Mouse (Mus musculus) c-Kit-positive CD71-negative TER-119-negative erythroid progenitor cells, embryonic 14.5 days (primary cell): Measurements from ENCODE around the gene Smarca4.
"Not testable (repeated sequence)": the region's sequence is repeated elsewhere in the genome, so short reads cannot be mapped to it uniquely, and the experiment has no call there.

ENCODE experiments used
- DNase-seq: peaks from one replicate; pipeline ENCODE4 v3.0.0-alpha.2; 2013; ENCODE audit warnings: low read depth

Smarca4 gene

DNA sequence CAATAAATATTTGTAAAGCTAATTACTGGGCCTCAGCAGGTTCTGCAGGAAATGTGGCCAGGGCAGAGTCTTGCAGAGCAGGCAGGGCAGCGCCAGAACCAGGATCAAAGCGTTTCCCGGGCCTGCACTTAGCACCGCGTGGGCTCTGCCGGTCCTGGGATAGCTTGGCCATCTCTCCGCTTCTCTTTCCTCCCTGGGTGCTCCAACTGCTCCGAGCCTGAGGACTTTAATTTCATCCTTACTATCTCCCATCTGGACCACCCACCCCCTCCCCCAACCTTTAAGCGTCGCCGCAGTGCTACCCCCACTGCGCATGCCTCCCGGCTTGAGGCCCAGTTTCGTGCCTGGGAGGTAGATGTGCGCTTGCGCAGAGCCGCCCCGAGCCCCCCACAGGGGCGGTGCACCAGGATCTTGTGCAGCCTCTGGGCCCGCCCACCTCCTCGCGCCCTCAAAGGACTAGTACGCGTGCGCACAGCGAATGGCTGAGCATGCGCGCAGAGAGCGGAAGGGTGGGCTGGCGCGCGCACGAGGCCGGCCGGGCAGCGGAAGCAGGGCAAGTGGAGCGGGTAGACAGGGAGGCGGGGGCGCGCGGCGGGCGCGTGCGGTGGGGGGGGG, at the start of gene Smarca4:
Gene Smarca4, plus strand, starts transcription at position 553 of the 615 bp plus-strand sequence.
- peak; percentile 100 for DNase-seq

DNA sequence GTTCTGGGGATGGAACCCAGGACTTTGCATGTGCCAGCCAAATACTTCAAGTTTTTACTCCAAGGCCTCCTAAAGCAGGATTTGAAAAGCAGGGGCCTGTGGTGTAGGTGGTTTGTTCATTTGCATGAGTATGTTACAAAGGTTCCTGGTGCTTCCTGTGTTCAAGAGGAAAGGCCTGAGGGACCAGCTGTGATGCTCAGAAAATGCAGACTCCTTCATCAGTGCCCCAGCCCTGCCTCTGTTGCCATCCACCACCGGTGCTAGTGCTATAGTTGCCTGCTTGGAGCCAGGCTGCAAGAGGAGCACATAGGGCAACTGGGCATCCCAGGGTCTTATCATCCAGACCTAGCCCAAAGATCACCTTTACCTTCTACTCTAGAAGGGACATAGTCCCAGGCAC, 49.4 kb upstream of the Smarca4 start:
- DNase-seq = no peak

DNA sequence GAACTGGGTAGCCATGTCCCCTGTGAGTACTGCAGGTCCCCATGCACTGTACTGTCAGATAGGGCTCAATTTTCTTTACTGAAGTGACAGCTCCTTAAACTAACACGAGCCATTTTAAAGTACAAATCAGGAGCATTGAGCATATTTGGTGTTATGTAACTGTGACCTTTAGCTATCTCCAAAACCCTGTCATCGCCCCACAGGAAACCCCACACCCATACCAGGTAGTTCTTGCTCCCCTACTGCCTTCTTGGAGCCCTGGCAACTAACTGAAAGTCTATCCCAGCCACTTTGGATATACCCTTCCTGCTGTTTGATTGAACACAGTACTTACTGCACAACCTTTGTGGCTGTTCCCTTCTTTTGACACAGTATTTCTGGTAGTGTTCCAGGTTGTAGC, 48.9 kb upstream of the Smarca4 start:
- DNase-seq = no peak

DNA sequence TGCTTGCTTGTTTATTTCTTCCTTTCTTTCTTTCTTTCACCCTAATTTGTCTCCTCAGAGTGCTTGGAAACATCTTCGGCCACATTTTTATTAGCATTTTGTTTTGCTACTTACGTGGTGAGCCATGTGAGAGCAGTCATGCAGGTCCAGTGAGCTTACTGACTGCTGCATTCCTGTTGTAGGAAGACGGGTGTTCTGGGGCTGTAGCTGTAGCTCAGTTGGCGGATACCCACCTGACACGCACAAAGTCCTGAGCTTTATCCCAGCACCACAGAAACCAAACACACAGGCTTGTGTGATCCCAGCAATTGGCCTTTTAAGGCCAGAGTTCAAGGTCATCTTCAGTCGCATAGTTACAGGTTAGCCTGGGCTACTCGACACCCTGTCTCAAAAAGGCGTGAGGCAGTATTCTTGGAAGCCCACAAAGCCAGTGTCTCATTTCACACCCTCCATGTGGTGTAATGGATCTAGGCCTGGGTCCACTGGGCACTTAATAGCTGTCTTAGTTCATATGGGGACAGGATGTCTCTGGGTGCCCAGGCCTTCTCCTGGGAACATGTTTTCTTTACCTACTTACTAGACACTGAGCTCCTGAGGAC, 47.2 kb upstream of the Smarca4 start:
- no peak for DNase-seq

DNA sequence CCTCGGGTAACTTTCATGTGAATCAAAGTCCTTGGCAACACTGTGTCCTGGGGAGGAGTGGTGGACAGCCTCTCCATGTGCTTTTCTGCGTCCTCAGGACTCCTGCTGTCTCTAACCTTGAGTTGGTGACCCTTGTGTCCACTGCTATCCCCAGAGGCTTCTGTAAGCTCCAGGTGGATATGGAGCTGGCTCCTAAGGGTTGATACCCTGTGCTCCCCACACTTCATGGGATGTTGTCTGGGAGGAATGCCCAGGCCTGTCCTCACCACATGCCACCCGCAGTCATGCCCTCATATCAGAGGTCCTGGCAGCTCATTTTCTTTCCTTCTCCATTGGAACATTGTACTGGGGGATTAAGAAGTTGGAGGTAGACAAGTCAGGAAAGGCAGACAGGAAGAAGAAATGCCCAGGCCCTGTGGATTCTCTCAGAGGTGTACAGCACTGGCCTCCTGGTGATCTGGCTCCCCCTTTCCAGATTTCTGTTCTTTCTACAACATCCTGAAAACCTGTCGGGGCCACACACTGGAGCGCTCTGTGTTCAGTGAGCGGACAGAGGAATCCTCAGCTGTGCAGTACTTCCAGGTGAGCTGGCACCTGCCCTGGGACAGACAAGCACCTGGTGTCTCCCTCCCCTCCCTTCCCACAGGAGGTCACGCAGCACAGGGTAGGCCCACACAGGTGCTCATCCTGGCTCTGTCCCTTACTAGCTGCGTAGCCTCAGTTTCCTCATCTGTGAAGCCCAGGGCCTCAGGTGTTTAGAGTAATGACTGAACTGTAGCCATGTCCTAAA, 41.8 kb upstream of the Smarca4 start:
- no peak for DNase-seq

DNA sequence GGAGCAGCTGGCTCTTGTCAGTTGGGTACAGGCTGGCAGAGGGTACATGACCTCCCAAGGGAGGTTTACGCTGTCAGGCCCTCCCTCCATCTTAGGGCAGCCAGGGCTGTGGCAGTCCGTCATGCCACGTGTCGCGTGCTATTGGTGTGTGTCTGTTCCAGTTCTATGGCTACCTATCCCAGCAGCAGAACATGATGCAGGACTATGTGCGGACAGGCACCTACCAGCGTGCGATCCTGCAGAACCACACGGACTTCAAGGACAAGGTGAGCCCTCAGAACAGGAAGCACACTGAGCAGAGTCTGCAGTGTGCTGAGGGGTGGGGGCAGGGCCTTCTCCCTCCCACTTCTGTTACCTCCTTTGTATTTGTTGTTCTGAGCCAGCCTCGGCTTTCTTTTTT, 40.7 kb upstream of the Smarca4 start:
- DNase-seq = no peak

DNA sequence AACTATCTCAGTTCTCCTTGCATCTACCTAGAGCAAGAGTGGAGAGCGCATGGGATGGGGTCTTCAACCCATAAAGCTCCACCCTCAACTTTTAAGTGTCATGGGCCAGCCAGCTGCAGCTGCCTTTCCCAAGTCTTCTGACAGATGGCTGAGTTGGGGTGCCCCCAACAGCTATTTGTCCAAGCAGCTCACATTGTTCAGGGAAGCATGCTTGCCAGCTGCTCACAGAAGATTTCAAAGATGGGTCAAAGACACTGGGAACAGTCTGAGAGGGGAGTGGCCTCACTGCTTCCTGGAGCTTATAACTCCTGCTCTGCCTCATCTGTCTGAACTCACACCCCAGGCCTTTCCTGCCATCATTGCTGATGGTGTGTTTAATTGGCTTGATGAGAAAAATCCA, 39.7 kb upstream of the Smarca4 start:
- no peak for DNase-seq

DNA sequence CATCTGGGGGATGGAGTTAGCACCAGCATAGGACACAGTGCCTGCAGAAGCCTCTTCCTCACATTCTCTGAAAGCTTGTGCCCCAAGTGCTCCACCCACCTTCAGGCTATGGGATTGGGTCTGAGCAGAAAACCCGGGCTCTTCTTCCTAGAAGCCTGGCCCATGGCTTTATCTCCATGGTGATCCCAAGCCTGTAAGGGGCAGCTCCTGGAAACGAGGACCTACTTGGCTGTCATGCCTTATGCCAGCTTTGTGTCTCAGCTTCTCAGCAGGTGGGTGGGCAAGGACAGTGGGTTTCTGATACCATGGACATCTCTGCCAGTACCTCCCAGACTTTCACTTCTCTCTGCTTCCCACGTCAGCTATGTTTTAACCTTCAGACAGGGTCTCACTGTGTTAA, 37.7 kb upstream of the Smarca4 start:
- no peak for DNase-seq

DNA sequence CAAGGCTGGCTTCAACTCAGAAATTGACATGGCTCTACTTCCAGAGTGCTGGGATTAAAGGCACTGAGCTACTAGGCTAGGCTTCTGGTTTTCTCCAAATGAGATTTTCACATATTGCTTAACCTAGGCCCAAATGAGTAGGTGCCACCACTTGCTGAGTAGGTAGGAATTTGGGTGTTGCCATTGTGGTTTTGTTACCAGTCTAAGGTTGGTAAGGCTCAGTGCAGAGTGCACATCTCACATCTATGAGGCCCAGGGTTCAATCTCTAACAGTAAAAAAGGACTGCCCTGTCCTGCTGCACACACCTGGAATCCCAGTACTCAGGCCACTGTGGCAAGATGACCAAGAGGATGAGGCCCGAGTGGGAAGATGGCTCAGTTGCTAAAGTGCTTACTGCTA, 30.6 kb upstream of the Smarca4 start:
- no peak for DNase-seq

DNA sequence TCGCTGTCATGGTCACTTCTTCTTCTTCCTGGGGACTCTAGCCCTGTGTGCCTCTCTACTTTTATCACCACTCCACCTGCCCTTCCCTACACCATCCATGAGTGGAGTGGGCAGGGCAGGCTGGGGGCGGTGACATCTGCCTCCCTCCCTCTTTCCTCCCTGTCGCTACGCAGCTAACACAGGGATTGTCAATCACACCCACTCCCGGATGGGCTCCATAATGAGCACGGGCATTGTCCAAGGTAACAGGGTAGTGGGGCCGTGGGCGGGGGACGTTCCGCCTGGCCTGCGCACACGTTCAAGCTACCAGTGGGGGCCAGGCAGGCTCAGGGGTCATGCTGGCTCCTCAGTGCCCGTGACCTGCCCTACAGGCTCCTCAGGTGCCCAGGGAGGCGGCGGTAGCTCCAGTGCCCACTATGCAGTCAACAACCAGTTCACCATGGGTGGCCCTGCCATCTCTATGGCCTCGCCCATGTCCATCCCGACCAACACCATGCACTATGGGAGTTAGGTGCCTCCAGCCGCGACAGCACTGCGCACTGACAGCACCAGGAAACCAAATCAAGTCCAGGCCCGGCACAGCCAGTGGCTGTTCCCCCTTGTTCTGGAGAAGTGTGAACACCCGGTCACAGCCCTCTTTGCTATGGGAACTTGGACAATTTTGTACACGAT, 28.2 kb upstream of the Smarca4 start:
- no peak for DNase-seq

DNA sequence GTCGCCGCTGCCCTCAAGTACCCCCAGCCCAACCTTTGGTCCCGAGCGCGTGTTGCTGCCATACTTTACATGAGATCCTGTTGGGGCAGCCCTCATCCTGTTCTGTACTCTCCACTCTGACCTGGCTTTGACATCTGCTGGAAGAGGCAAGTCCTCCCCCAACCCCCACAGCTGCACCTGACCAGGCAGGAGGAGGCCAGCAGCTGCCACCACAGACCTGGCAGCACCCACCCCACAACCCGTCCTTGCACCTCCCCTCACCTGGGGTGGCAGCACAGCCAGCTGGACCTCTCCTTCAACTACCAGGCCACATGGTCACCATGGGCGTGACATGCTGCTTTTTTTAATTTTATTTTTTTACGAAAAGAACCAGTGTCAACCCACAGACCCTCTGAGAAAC, 27.6 kb upstream of the Smarca4 start:
- DNase-seq = no peak

DNA sequence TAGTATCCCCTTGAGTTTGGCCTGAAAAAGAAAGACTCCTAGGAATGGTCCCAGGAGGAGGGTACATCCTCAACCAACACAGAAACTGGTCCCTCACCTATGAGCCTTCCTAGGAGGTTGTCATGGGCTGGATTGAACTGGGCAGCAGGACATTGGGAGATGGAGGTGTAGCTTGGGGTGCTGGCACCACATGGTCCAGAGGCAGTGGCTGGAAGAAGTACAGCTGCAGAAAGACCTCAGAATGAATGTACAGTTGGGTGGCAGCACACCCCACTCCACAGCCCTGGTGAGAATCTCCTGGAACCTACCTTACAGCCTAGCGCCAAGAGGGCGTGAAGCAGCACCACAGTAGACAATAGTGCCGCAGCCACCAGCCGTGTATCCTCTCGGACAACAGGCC, 26.4 kb upstream of the Smarca4 start:
- no peak for DNase-seq

DNA sequence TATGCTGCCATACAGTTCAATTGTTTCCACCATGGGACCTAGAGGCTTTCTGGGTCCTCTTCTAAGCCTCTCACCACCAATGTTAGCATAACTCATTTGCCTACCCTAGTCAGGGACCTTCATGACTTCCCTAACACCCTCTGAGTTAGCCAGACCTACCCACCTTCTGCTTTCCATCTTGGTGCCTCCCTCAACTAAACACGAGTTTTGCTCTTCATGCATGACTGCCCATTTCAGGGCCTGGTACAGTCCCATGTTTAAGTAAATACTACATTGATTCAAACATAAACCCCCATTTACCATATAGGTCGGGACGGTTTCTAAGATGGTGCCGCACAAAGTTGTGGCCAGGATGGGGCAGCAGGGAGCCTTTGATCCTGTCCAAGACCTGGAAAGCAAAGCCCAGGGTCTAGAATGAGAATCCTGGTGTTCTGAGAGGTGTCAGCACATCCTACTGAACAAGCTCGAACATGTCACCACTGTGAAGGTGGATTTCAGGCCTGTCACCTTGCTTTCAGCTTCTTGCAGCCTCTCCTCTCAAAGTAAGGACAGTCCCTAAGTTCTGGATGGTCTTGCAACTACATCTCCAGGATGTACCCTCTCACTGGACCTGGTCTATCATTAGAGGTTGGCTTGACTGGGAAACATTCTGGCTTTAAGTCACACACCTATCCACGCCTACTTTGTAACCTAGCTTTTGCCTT, 24.7 kb upstream of the Smarca4 start:
- no peak for DNase-seq

DNA sequence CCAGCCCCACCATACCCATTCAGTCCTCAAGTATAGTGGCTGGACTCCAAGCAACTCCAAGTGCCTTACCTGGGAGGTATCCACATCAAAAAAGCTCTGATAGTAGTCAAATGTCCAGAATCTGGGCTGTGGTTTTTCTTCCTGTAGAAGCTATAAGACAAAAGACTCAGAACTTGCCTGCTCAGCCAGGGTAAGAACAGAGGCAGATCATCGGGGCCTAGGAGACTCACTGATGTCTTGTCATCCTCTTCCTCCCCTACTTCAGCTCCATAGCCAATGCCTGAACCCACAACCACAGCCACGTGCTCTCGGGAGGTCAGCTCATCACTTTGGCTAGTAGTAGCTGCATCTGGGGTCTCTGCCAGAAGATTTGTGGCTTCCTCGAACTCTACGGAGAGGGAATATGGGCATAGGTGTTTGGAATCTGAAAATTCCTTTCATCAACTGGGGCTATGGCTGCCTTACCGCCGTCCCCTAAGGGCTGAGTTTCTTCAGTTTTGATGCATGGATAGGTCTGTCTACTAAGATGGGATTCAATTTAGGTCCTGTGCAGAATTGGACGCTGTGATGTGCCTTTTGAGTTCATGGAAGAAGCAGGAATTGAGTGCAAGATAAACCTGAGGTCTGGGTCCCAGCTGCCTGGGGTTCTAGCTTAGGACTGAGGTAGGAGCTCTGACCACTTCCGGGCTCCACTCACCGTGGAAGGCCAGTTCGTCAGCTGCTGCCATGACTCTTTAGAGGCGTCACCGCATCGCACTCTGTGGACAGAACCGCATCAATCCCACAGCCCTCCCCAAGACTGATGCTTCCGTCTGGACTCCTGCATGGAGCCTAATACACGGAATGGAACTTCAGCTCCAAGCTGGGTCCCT, 23.9 kb upstream of the Smarca4 start:
- DNase-seq = no peak

DNA sequence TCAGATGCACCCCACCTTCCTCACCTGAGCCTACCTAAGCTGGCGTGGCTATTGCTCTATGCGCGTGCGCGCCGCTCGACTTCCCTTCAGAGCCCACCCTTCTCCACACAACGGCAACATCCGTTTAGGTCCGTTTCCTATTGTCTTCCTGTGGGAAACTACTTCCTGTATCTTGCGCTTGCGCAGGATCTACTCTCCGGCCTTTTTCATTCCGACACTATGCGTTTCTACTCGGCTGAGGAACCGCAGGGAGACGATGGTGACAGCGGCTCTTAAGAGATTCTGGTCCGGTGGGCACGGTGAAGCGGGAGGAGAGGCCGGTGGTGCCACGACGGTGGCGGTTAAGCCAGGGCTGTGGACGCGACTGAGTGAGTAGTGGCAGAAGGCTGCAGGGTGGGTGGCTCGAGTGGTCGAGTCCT, 23.3 kb upstream of the Smarca4 start, which contains the start of the genes Timm29 and Yipf2:
Gene Timm29, plus strand, starts transcription at position 20 of the 419 bp plus-strand sequence.
Gene Yipf2, minus strand, starts transcription at position 126 of the 419 bp plus-strand sequence.
- peak; percentile 99 for DNase-seq

DNA sequence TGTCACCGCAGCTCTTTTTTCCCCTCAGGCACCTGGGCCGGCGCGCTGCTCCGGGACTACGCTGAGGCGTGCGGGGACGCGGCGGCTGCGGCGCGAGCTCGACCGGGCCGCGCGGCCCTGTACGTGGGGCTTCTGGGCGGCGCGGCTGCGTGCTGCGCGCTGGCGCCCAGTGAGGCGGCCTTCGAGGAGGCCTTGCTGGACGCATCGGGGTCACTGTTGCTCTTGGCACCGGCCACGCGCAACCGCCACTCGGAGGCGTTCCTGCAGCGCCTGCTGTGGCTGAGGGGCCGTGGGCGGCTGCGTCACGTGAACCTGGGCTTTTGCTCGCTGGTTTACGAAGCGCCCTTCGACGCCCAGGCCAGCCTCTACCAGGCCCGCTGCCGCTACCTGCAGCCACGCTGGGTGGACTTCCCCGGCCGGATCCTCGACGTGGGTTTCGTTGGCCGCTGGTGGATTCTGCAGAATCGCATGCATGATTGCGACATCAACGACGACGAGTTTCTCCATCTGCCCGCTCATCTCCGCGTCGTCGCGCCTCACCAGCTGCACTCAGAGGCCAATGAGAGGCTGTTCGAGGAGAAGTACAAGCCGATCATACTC, 22.7 kb upstream of the Smarca4 start:
- peak; percentile 25 for DNase-seq

DNA sequence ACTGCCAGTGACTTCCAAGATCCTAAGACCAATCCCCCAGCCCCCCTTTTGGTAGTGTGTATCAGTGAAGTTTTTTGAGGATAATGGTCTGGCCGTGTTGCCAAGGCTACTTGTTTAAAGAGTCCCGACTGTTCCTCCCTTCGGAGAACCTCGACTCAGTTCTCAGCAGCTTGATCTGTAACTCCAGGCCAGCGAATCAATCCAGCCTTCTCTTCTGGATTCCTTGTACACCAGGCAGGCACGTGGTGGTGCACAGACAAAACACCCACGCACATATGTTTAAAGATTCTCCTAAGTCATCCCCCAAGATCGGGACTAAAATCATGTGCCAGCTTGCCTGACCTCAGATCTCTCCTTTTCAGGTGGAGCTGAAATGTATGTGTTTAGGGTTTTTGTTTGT, 21.6 kb upstream of the Smarca4 start:
- DNase-seq = not testable (repeated sequence)

DNA sequence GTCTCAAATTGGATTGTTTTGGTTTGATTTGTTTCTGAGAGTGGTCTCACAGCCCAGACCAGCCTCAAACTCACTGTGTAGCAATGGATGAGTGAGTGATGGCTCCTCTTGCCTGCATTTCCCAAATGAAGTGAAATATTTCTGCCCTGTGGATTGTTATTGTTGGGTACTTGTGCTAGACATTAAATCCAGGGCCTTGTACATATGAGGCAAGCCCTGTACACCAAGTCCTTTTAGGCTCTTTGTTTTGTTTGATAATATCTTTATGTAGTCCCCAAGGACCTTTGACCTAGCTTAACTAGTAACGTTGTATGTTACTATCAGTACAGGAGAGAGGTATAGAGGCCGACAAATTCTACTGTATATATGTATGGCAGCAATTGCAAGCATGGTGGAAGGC, 21.1 kb upstream of the Smarca4 start:
- no peak for DNase-seq

DNA sequence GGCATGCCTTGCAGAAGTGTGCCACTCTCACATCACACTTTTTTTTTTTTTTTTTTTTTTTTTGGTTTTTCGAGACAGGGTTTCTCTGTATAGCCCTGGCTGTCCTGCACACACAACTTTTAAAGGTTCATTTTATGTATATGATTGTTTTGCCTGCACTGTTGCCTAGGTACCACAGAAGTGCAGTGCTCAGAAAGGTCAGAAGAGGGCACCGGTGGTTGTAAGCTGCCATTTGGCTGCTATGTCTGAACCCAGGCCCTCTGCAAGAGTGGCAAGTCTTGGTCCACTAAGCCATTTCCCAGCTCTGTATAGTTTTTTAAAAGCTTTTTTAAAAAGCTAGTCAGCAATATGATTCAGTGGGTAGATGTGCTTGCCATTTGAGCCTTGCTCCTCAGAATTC, 17.8 kb upstream of the Smarca4 start:
- peak; percentile 36 for DNase-seq

DNA sequence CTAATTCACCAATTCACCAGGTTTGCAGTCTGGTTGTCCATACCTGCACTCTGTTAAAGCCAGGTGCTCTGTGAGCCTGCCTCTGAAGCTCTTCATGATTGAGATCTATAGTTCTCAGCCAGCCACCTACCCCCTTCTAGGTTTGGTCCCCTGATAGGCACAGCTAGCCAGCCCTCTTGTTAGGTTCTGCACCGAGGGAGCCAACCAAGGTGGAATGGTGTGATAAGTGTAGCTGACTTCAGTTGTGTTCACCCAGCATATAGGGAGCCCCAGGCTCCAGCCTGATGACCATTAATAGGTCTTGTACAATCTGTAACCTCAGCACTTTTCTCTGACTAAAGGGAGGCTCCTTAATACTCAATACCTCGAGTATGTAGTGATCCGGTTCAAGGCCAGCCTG, 15.8 kb upstream of the Smarca4 start:
- DNase-seq = no peak

DNA sequence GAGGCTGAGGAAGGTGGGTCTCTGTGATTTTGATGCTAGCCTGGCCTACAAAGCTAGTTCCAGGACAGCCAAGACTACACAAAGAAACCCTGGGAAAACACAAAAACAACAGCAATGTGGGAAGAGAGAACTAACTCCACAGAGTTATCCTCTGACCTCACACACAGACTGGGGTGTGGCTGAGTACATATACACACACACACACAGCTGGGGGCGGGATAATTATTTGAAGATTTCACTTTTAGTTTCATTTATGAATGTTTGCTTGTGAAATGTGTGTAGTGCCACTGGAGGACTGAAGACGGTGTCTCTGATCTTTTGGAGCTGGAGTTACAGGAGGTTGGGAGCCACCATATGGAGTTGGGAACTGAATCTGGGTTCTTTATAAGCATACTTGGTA, 14.9 kb upstream of the Smarca4 start:
- no peak for DNase-seq
